Mouse (Mus musculus): ENCODE data around the gene Emx2. TPM values are rescaled to one million over a fixed set of nuclear protein-coding genes. Genes with fewer than 3 reads are reported as not detected.

The Emx2 gene
- polyA plus RNA-seq, 1 experiment = not detected

DNA sequence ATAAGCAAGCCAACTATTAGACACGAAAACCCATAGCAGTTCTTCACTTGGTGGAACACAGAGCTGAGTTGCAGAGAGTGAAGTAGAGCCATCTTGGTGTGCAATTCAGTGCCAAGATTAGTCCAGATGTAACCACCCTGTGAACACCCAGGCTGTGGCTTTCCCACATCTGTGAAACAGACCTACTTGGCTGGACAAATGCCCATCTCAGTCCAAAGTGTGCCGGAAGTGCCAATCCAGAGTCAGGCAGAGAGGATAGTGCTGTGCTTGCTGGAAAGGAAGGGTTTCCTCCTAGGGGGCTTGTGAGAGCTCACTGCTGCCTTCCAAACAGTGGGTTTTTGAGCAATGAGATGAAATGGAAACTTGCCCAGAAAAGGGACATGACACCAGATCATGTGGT is 50.7 kb downstream of the Emx2 start:
- TF ChIP-seq FLI1 (IDR thresholded peaks at IDR 0.05; ENCODE audit: low read length) (no peak), GATA1 (IDR thresholded peaks at IDR 0.05; ENCODE audit: borderline replicate concordance, low read length) (no peak)
- Histone ChIP-seq H3K4me1 (no peaks in the 10 kb centered on the region), H3K27me3 (replicated peaks) (peaks cover 2% of the 10 kb centered on the region), H3K36me3 (replicated peaks; ENCODE audit: low read length) (no peaks in the 10 kb centered on the region), H3K9me3 (no peaks in the 10 kb centered on the region), H3K4me3 (replicated peaks) (no peak overlapping the region)

DNA sequence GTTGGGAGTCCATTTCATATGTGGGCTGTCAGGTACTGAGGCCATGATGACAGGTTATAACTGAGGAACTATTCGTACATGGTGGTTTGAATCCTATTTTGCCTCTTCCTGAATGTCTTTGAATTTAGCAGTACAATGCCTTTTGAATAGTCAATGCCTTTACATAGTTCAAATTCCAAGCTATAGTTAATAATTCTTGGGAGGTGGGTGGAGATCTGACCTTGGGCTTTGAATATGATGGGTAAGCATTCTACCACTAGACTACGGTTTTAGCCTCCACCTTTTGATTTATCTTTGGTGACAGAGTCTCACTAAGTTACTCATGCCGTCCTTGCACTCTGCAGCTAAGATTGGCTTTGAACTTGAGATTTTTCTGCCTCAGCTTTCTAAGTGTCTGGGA is 55.0 kb downstream of the Emx2 start:
- no peak for TF ChIP-seq FLI1 (IDR thresholded peaks at IDR 0.05; ENCODE audit: low read length)
- TF ChIP-seq GATA1 (IDR thresholded peaks at IDR 0.05; ENCODE audit: borderline replicate concordance, low read length) = no peak
- Histone ChIP-seq H3K4me1 (no peaks in the 10 kb centered on the region), H3K4me3 (replicated peaks) (no peak overlapping the region), H3K27me3 (replicated peaks) (peaks cover 2% of the 10 kb centered on the region), H3K36me3 (replicated peaks; ENCODE audit: low read length) (no peaks in the 10 kb centered on the region), H3K9me3 (no peaks in the 10 kb centered on the region)

Other genes with a start within 250 kb of the Emx2 start
- gene Kcnk18, start 239.2 kb upstream of the Emx2 start, polyA plus RNA-seq (2012; ENCODE audit: insufficient read depth, low replicate concordance) = not detected in 2 replicates
- 1.4 TPM in 1 of 2 replicates, not detected in the other for gene Slc18a2, start 197.5 kb upstream of the Emx2 start, polyA plus RNA-seq (2012; ENCODE audit: insufficient read depth, low replicate concordance)
- gene Rps12-ps3, start 136.1 kb upstream of the Emx2 start, polyA plus RNA-seq (2012; ENCODE audit: insufficient read depth, low replicate concordance) = 5.6 and 40.0 TPM in 2 replicates
- 1.3 and 1.9 TPM in 2 replicates for gene Pdzd8, start 112.6 kb upstream of the Emx2 start, polyA plus RNA-seq (2012; ENCODE audit: insufficient read depth, low replicate concordance)

Data from megakaryocyte, embryonic 14.5 days (primary cell).